Mouse (Mus musculus) CH12.LX (cell line): Measurements from ENCODE around the gene Eif2b4.
A peak's percentile ranks its signal among the peaks of the same experiment; 100 is the strongest.

Source experiments
- CTCF ChIP-seq, 2 experiments: IDR thresholded peaks in 1 of 2; conservative IDR thresholded peaks in 1 of 2; 2 replicates each; pipeline ENCODE4 v1.5.1; 2011 to 2012; ENCODE audit warnings: low read depth in 2 of 2, low read length in 2 of 2, improper control_type of control experiment in 1 of 2, inconsistent platforms in 1 of 2, mild to moderate bottlenecking in 1 of 2, moderate library complexity in 1 of 2
- MAFK ChIP-seq: IDR thresholded peaks from 2 replicates; pipeline ENCODE4 v1.6.1; 2011; ENCODE audit warnings: low read length, improper control_type of control experiment; ENCODE audit not compliant: insufficient replicate concordance
- POLR2A ChIP-seq: IDR thresholded peaks from 2 replicates; pipeline ENCODE4 v1.6.1; 2011; ENCODE audit warnings: low read depth, mild to moderate bottlenecking, improper control_type of control experiment, low read length

DNA sequence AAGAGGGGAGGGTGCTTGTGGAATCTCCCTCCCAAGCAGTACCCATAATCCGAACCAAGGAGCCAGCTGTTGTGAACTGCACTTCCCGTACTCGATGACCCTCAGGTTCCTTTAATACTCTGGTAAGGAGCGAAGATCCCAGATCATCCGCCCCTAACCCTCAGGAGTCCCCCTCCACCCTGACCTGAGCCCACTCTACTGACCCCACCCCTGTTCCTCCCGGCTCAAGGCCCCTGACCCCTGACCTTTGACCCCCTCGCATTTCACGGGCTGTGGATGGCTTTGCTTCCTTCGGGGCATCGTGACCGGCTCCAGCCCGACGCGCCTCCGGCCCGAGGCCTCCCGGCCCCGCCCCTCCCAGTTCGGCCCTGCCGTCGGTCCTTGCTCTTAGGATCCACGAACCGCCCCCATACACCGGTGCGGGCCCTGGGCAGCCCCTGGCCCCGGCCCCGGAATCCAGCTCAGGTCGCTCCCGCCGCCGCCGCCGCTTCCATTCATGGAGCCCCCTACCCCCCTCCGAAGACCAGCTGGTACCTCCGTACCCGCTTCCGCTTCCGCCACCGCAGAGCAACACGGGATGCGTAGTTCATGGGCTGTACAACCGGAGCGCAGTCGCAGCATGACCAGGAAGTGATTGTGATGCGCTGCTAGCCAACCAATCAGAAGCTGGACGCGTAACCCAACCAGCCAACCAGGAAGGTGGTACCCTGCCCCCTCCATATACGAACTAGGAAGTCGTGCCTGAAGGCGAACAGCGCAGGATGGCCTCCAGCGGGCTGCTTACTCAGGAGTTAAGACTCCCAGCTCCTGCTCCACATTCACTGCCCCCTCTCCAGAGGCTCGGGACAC is 8.7 kb upstream of the Eif2b4 start, which contains the start of gene Zfp513:
- TF ChIP-seq MAFK: no peak
- no peak for TF ChIP-seq CTCF (conservative IDR thresholded peaks at IDR 0.05 in 1 of 2, IDR thresholded peaks at IDR 0.05 in 1 of 2; ENCODE audit: low read depth in 2 of 2, low read length in 2 of 2)
- peak; percentile 79 for TF ChIP-seq POLR2A
